Mouse (Mus musculus): ENCODE data around the gene Aff1. TPM values are rescaled to one million over a fixed set of nuclear protein-coding genes. Genes with fewer than 3 reads are reported as not detected.

Aff1 gene
- polyA plus RNA-seq, 1 experiment from 2014 or later = 12.1 TPM

GRCm38 (mm10) chr5:103754330-103755134, 62.4 kb downstream of the Aff1 start:
- no peaks in the 10 kb centered on the region for H3K36me3 ChIP-seq (ENCODE audit: control insufficient read depth, insufficient read depth, low read length)
- ATAC-seq (replicated peaks; ENCODE audit: insufficient number of reproducible peaks, low FRiP score, low TSS enrichment) = peak; percentile 78
- H3K4me1 ChIP-seq (ENCODE audit: control insufficient read depth, insufficient read depth, low read length) = peaks cover 8% of the 10 kb centered on the region; the same call in 1 of the 2 replicates
- H3K27ac ChIP-seq (ENCODE audit: low read depth, low read length) = peak overlapping the region; percentile 96
- peak overlapping the region; percentile 79 for H3K4me2 ChIP-seq
- H3K9ac ChIP-seq (ENCODE audit: low read depth, low read length) = peak overlapping the region; percentile 89
- 2% methylated on average over 34 of the region's 42 CpGs for WGBS (ENCODE audit: insufficient replicate concordance)
- H3K9me3 ChIP-seq (replicated peaks; ENCODE audit: control insufficient read depth, low read length) = no peaks in the 10 kb centered on the region; the same call in 1 of the 2 replicates
- H3K4me3 ChIP-seq (ENCODE audit: low read depth, low read length) = peak overlapping the region; percentile 82
- peaks cover 7% of the 10 kb centered on the region; the same call in 1 of the 2 replicates for H3K27me3 ChIP-seq (ENCODE audit: control insufficient read depth, insufficient read depth, low read length)

GRCm38 (mm10) chr5:103755135-103755487, 62.9 kb downstream of the Aff1 start:
- Histone ChIP-seq H3K27ac (ENCODE audit: low read depth, low read length) (0 out of 2 replicates have a peak overlapping the region, but pooled peaks have one; percentile 22), H3K4me2 (peak overlapping the region; percentile 79), H3K9ac (ENCODE audit: low read depth, low read length) (peak overlapping the region; percentile 89), H3K4me3 (ENCODE audit: low read depth, low read length) (peak overlapping the region; percentile 82), H3K9me3 (replicated peaks; ENCODE audit: control insufficient read depth, low read length) (no peaks in the 10 kb centered on the region; the same call in 1 of the 2 replicates), H3K27me3 (ENCODE audit: control insufficient read depth, insufficient read depth, low read length) (peaks cover 7% of the 10 kb centered on the region; the same call in 1 of the 2 replicates), H3K4me1 (ENCODE audit: control insufficient read depth, insufficient read depth, low read length) (peaks cover 11% of the 10 kb centered on the region), H3K36me3 (ENCODE audit: control insufficient read depth, insufficient read depth, low read length) (no peaks in the 10 kb centered on the region)
- 32% methylated on average over 3 of the region's 3 CpGs for WGBS (ENCODE audit: insufficient replicate concordance)
- no peak for ATAC-seq (replicated peaks; ENCODE audit: insufficient number of reproducible peaks, low FRiP score, low TSS enrichment)

- H3K36me3 ChIP-seq (ENCODE audit: control insufficient read depth, insufficient read depth, low read length) = no peaks in the 10 kb centered on the region
- H3K27ac ChIP-seq (ENCODE audit: low read depth, low read length) = 0 out of 2 replicates have a peak overlapping the region, but pooled peaks have one; percentile 15
- ATAC-seq (replicated peaks; ENCODE audit: insufficient number of reproducible peaks, low FRiP score, low TSS enrichment) = no peak
- peaks cover 20% of the 10 kb centered on the region for H3K4me1 ChIP-seq (ENCODE audit: control insufficient read depth, insufficient read depth, low read length)
- peak overlapping the region; percentile 79 for H3K4me2 ChIP-seq
- H3K9me3 ChIP-seq (replicated peaks; ENCODE audit: control insufficient read depth, low read length) = no peaks in the 10 kb centered on the region; the same call in 1 of the 2 replicates
- H3K27me3 ChIP-seq (ENCODE audit: control insufficient read depth, insufficient read depth, low read length) = peaks cover 7% of the 10 kb centered on the region; the same call in 1 of the 2 replicates
- H3K4me3 ChIP-seq (ENCODE audit: low read depth, low read length) = peak overlapping the region; percentile 82; the same call in 1 of the 2 replicates
- 49% methylated on average over 6 of the region's 6 CpGs for WGBS (ENCODE audit: insufficient replicate concordance)
- peak overlapping the region; percentile 22; the same call in 1 of the 2 replicates for H3K9ac ChIP-seq (ENCODE audit: low read depth, low read length)
Measured at GRCm38 (mm10) chr5:103756231-103756714, 64.1 kb downstream of the Aff1 start.

- Histone ChIP-seq H3K36me3 (ENCODE audit: control insufficient read depth, insufficient read depth, low read length) (no peaks in the 10 kb centered on the region), H3K27ac (ENCODE audit: low read depth, low read length) (no peak overlapping the region), H3K4me2 (no peak overlapping the region), H3K27me3 (ENCODE audit: control insufficient read depth, insufficient read depth, low read length) (peaks cover 7% of the 10 kb centered on the region; the same call in 1 of the 2 replicates), H3K4me3 (ENCODE audit: low read depth, low read length) (no peak overlapping the region), H3K9me3 (replicated peaks; ENCODE audit: control insufficient read depth, low read length) (no peaks in the 10 kb centered on the region; the same call in 1 of the 2 replicates), H3K4me1 (ENCODE audit: control insufficient read depth, insufficient read depth, low read length) (peaks cover 33% of the 10 kb centered on the region), H3K9ac (ENCODE audit: low read depth, low read length) (no peak overlapping the region)
- ATAC-seq (replicated peaks; ENCODE audit: insufficient number of reproducible peaks, low FRiP score, low TSS enrichment) = no peak
- 61% methylated on average over 4 of the region's 4 CpGs for WGBS (ENCODE audit: insufficient replicate concordance)
Measured at GRCm38 (mm10) chr5:103758491-103758890, 66.3 kb downstream of the Aff1 start.

- Histone ChIP-seq H3K9me3 (replicated peaks; ENCODE audit: control insufficient read depth, low read length) (no peaks in the 10 kb centered on the region; the same call in 1 of the 2 replicates), H3K36me3 (ENCODE audit: control insufficient read depth, insufficient read depth, low read length) (no peaks in the 10 kb centered on the region), H3K4me3 (ENCODE audit: low read depth, low read length) (peak overlapping the region; percentile 49), H3K4me1 (ENCODE audit: control insufficient read depth, insufficient read depth, low read length) (peaks cover 33% of the 10 kb centered on the region), H3K27me3 (ENCODE audit: control insufficient read depth, insufficient read depth, low read length) (peaks cover 7% of the 10 kb centered on the region; the same call in 1 of the 2 replicates), H3K27ac (ENCODE audit: low read depth, low read length) (peak overlapping the region; percentile 71), H3K9ac (ENCODE audit: low read depth, low read length) (peak overlapping the region; percentile 77), H3K4me2 (peak overlapping the region; percentile 95)
- peak; percentile 79 for ATAC-seq (replicated peaks; ENCODE audit: insufficient number of reproducible peaks, low FRiP score, low TSS enrichment)
- 33% methylated on average over 14 of the region's 14 CpGs for WGBS (ENCODE audit: insufficient replicate concordance)
Measured at GRCm38 (mm10) chr5:103759489-103760424, 67.6 kb downstream of the Aff1 start.

- H3K36me3 ChIP-seq (ENCODE audit: control insufficient read depth, insufficient read depth, low read length) = no peaks in the 10 kb centered on the region
- H3K4me3 ChIP-seq (ENCODE audit: low read depth, low read length) = peak overlapping the region; percentile 49
- H3K27ac ChIP-seq (ENCODE audit: low read depth, low read length) = peak overlapping the region; percentile 71
- H3K27me3 ChIP-seq (ENCODE audit: control insufficient read depth, insufficient read depth, low read length) = peaks cover 7% of the 10 kb centered on the region; the same call in 1 of the 2 replicates
- peak overlapping the region; percentile 95 for H3K4me2 ChIP-seq
- ATAC-seq (replicated peaks; ENCODE audit: insufficient number of reproducible peaks, low FRiP score, low TSS enrichment) = peak; percentile 40
- peak overlapping the region; percentile 77 for H3K9ac ChIP-seq (ENCODE audit: low read depth, low read length)
- WGBS (ENCODE audit: insufficient replicate concordance) = 3% methylated on average over 20 of the region's 20 CpGs
- H3K9me3 ChIP-seq (replicated peaks; ENCODE audit: control insufficient read depth, low read length) = no peaks in the 10 kb centered on the region; the same call in 1 of the 2 replicates
- peaks cover 33% of the 10 kb centered on the region for H3K4me1 ChIP-seq (ENCODE audit: control insufficient read depth, insufficient read depth, low read length)
Measured at GRCm38 (mm10) chr5:103760425-103761131, 68.4 kb downstream of the Aff1 start.

GRCm38 (mm10) chr5:103761754-103762153, 69.6 kb downstream of the Aff1 start:
- H3K36me3 ChIP-seq (ENCODE audit: control insufficient read depth, insufficient read depth, low read length) = peaks cover 5% of the 10 kb centered on the region
- H3K4me3 ChIP-seq (ENCODE audit: low read depth, low read length) = no peak overlapping the region
- no peak for ATAC-seq (replicated peaks; ENCODE audit: insufficient number of reproducible peaks, low FRiP score, low TSS enrichment)
- H3K4me1 ChIP-seq (ENCODE audit: control insufficient read depth, insufficient read depth, low read length) = peaks cover 33% of the 10 kb centered on the region
- H3K9me3 ChIP-seq (replicated peaks; ENCODE audit: control insufficient read depth, low read length) = peaks cover 4% of the 10 kb centered on the region; the same call in 1 of the 2 replicates
- no peak overlapping the region for H3K9ac ChIP-seq (ENCODE audit: low read depth, low read length)
- H3K27me3 ChIP-seq (ENCODE audit: control insufficient read depth, insufficient read depth, low read length) = 0 out of 2 replicates have a peak, but pooled peaks cover 3% of the 10 kb centered on the region
- no peak overlapping the region for H3K4me2 ChIP-seq
- H3K27ac ChIP-seq (ENCODE audit: low read depth, low read length) = no peak overlapping the region
- WGBS (ENCODE audit: insufficient replicate concordance) = 66% methylated on average over 7 of the region's 7 CpGs
